In the genomic region with DNA sequence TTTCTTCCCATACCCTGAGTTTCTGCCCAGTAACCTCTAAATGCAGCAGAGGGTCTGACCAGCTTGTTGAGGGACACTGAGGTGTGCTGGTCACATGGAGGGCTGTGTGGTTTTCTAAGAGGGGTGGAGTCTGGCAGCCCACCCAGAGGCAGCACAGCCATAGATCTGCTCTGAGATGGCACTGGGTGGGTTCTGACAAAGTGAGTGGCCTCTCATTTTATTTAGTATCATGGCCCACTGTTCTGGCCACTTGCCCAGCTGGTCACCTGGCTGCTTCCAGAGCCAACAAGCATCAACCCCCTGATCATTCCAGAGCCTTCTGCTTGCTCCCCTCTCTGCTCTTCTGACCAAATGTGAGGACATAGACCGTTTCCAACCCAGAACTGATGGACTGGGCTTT, we compare ENCODE assay signal across 14 mouse cellular contexts. TPM values are rescaled to one million over a fixed set of nuclear protein-coding genes. Genes with fewer than 3 reads are reported as not detected.
"Had no signal": no experiment of that assay in that cellular context is flagged by ENCODE, and none has a peak within 500 bp of the region (broad histone marks: within the 10 kb centered on the region; RNA-seq: fewer than 3 reads in every experiment).

No protein-coding gene starts in this region.

- DNase-seq: lung, embryonic 14.5 days; lung, postnatal 10 days; lung, postnatal 4 days; midbrain, embryonic 14.5 days; retina, postnatal 1 day; right cerebral cortex, adult 18-20 months; right cerebral cortex, postnatal 25 days; right cerebral cortex, postnatal 4 days; spleen, adult 18-20 months; thymus, adult 18-20 months; thymus, postnatal 14 days; thymus, postnatal 36 days had no signal

RNA-seq across cellular contexts. Expression of gene Cck, which starts 53.3 kb away (rescaled TPM):
- total RNA-seq: megakaryocyte, adult 5-6 weeks; megakaryocyte-erythroid progenitor cell, adult 5-6 weeks had no signal
